Mouse (Mus musculus) heart, adult 18-20 months (tissue): ENCODE results near the gene Olfr1350. TPM values are rescaled to one million over a fixed set of nuclear protein-coding genes. Genes with fewer than 3 reads are reported as not detected.
A peak's percentile ranks its signal among the peaks of the same experiment; 100 is the strongest.
"Not testable (repeated sequence)": the region's sequence is repeated elsewhere in the genome, so short reads cannot be mapped to it uniquely, and the experiment has no call there.

Source experiments
- DNase-seq, 2 experiments: peaks; one replicate each; pipeline ENCODE4 v3.0.0; 2021 to 2022; ENCODE audit warnings: mixed read lengths in 1 of 2
- long read RNA-seq, 2 experiments: library from polyadenylated mRNA; stranded (forward); transcript quantifications; one replicate each; pipeline ENCODE4 v2.0.0; 2021
- total RNA-seq, 2 experiments: library from RNA; stranded (reverse); gene quantifications; 2 replicates each; pipeline ENCODE4 v1.2.3; 2021

Gene Olfr1350
- total RNA-seq: not detected
- long read RNA-seq, experiment 1: 0 reads
- long read RNA-seq, experiment 2: 0 reads

- no peak for DNase-seq
Observed at GRCm38 (mm10) chr7:6564541-6564940, at the start of gene Olfr1350. TSS of gene Olfr1350 (plus strand) at chr7:6564841.

- peak in 1 of 2 experiments; percentile 6 for DNase-seq
Observed at GRCm38 (mm10) chr7:6521666-6522065, 43.0 kb upstream of the Olfr1350 start.

GRCm38 (mm10) chr7:6522850-6523249, 41.8 kb upstream of the Olfr1350 start, which contains the start of gene Olfr1349:
TSS of gene Olfr1349 (minus strand) at chr7:6522950.
- no peak for DNase-seq

DNA sequence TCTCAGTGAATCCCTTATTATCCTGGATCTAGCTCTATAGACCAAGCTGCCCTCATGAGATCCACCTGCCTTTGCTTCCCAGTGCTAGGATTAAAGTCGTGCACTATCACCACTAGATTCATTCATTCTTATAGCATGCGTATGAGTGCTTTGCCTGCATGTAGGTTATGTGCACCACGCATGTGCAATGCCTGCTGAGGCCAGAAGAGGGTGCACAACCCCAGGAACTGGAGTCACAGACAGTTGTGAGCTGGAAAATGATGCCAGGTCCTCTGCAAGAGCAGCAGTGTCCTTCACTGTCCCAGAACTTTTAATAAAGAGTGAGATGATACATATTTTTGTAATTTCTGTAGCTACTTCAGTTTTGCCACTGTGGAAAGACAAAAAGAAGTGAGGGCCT, 39.6 kb upstream of the Olfr1350 start:
- no peak for DNase-seq

GRCm38 (mm10) chr7:6526141-6526540, 38.5 kb upstream of the Olfr1350 start:
- no peak for DNase-seq

DNA sequence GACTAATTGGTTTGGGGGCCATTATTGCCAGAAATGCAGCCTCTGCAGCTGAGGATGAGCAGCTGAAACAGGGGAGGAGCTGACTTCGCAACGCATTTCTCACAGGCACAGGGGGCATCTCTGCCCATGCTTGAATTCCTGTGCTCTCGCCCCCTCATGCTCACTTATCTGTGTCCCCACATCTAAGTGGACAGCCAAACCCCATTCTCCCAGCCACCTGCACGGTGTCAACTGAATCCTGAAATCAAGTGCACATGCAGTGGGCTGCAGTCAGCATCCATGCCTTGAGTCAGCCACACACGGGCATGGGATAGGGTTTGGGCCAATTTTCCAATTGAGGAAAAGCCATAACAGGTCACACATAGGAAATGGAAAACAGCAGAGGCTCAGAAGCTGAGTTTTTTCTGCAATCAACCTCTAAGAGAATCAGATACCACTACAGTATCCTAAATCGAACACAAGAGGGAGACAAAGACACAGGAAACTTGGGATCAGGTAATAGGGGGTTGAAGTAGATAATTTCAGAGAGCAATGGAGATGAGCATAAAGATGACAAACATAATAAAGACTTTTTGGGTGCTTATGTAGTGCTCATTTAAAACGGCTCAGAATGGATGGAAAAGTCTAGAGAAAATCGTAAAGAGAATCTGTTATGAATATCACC, 21.6 kb downstream of the Olfr1350 start:
- peak in 1 of 2 experiments; percentile 5 for DNase-seq

GRCm38 (mm10) chr7:6588766-6589165, 24.1 kb downstream of the Olfr1350 start:
- DNase-seq: not testable (repeated sequence)

DNA sequence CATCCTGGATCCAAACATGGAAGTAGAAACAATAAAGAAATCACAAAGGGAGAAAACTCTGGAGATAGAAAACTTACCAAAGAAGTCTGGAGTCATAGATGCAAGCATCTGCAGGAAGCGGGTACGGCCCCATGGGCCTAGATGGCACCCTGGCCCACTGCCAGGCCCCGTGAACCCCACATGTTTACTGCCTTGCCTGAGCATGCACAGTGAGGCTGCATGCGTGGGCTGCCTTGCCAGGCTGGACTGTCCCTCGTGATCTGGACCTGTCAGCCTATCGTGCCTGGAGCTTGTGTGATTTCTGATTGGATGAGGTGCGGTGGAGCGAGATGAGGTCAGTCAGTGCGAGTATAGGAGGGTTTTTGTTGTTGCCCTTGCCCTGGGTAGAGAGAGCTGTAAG, 38.7 kb downstream of the Olfr1350 start:
- DNase-seq: no peak

Other genes with a start within 250 kb of the Olfr1350 start
- gene Zfp583, start 233.6 kb upstream of the Olfr1350 start, total RNA-seq: 1 to 10 TPM; 2.9 to 3.0 TPM
- gene Gm3854, start 221.1 kb upstream of the Olfr1350 start, total RNA-seq: under 1 TPM; 0.22 to 0.36 TPM
- gene Zfp78, start 201.6 kb upstream of the Olfr1350 start, total RNA-seq: 1 to 10 TPM; 2.2 to 2.5 TPM
- gene Zfp28, start 181.5 kb upstream of the Olfr1350 start, total RNA-seq: 1 to 10 TPM; 2.8 to 3.7 TPM
- not detected for gene Smim17, start 166.1 kb upstream of the Olfr1350 start, total RNA-seq
- gene Gm20715, start 154.6 kb upstream of the Olfr1350 start, total RNA-seq: not detected
- gene Olfr1344, start 126.2 kb upstream of the Olfr1350 start, total RNA-seq: not detected
- not detected for gene Olfr1336, start 108.7 kb upstream of the Olfr1350 start, total RNA-seq
- not detected for gene Olfr1346, start 97.7 kb upstream of the Olfr1350 start, total RNA-seq
- not detected for gene Olfr5, start 77.9 kb upstream of the Olfr1350 start, total RNA-seq
- not detected for gene Olfr1347, start 65.1 kb upstream of the Olfr1350 start, total RNA-seq
- gene Olfr1348, start 56.1 kb upstream of the Olfr1350 start, total RNA-seq: not detected
- not detected for gene Olfr1349, start 41.9 kb upstream of the Olfr1350 start, total RNA-seq
- gene Zim1, start 131.6 kb downstream of the Olfr1350 start, total RNA-seq: 1 to 10 TPM; 3.4 to 4.8 TPM
- gene Peg3, start 165.6 kb downstream of the Olfr1350 start, total RNA-seq: 1 to 10 TPM; 3.3 to 6.2 TPM
- gene Usp29, start 165.7 kb downstream of the Olfr1350 start, total RNA-seq: not detected